ENCODE assay signal across 25 mouse cellular contexts in the genomic region with DNA sequence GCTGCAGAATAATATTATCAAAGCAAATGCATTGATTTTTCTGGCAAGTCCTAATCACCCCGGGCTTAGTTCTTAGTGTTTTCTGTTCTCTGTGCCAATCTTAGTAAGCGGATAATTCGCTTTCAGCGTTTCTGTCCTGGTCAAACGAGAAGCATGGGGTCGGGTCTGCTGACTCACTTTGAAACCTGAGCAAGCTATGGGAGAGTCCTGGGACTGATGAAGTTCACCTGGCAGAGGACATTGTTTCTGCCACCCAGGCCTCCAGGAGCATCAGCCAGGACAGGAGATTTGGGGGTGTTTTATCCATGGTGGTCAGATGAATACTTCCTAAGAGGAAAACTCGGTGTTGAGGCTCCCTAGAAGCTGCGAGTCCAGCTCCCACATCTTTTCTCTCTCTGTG.
"Had no signal": no experiment of that assay in that cellular context is flagged by ENCODE, and none has a peak within 500 bp of the region (broad histone marks: within the 10 kb centered on the region; RNA-seq: fewer than 3 reads in every experiment).

No protein-coding gene starts in this region.

- H3K36me3 ChIP-seq: hindbrain, embryonic 12.5 days; intestine, embryonic 15.5 days; limb, embryonic 13.5 days; limb, embryonic 15.5 days; liver, embryonic 12.5 days had no signal

- ATAC-seq: hindbrain, embryonic 16.5 days; inflammation-experienced regulatory T-cells, adult 6 months; intestine, embryonic 15.5 days; intestine, postnatal 0 days; liver, embryonic 12.5 days had no signal

- H3K9me3 ChIP-seq: heart, embryonic 10.5 days; heart, embryonic 12.5 days; hindbrain, embryonic 10.5 days; hindbrain, embryonic 12.5 days; intestine, embryonic 15.5 days; limb, embryonic 13.5 days; limb, embryonic 15.5 days; liver, embryonic 12.5 days had no signal

- DNase-seq: gastrocnemius, postnatal 14 days; gastrocnemius, postnatal 36 days; heart, adult 2 months; heart, postnatal 10 days; heart, postnatal 4 days; kidney, adult 18-20 months; kidney, adult 8-10 months; kidney, postnatal 10 days; kidney, postnatal 25 days; kidney, postnatal 4 days had no signal

- H3K27me3 ChIP-seq: heart, embryonic 12.5 days had no signal

- H3K4me3 ChIP-seq: heart, adult 2 months; heart, embryonic 10.5 days; heart, embryonic 12.5 days; hindbrain, embryonic 10.5 days; hindbrain, embryonic 12.5 days; intestine, embryonic 15.5 days; layer of hippocampus, adult 2 months; left cerebral cortex, adult 2 months; limb, embryonic 13.5 days; limb, embryonic 15.5 days; liver, embryonic 12.5 days had no signal

- H3K9ac ChIP-seq: heart, embryonic 12.5 days; hindbrain, embryonic 12.5 days; hindbrain, embryonic 14.5 days; intestine, embryonic 15.5 days; limb, embryonic 13.5 days; limb, embryonic 15.5 days; liver, embryonic 12.5 days; liver, embryonic 14.5 days had no signal

- H3K27ac ChIP-seq: heart, adult 2 months; heart, embryonic 10.5 days; hindbrain, embryonic 10.5 days; hindbrain, embryonic 12.5 days; hindbrain, embryonic 14.5 days; intestine, embryonic 15.5 days; layer of hippocampus, adult 2 months; left cerebral cortex, adult 2 months; limb, embryonic 13.5 days; limb, embryonic 15.5 days; liver, embryonic 12.5 days; liver, embryonic 14.5 days had no signal

- H3K4me2 ChIP-seq: heart, embryonic 12.5 days; hindbrain, embryonic 12.5 days; hindbrain, embryonic 14.5 days; intestine, embryonic 15.5 days; limb, embryonic 13.5 days; limb, embryonic 15.5 days; liver, embryonic 12.5 days had no signal
